Mouse (Mus musculus) hematopoietic stem cell, adult 5-6 weeks (primary cell): ENCODE measurements around the gene Nppa. TPM values are rescaled to one million over a fixed set of nuclear protein-coding genes. Genes with fewer than 3 reads are reported as not detected.
"Not testable (repeated sequence)": the region's sequence is repeated elsewhere in the genome, so short reads cannot be mapped to it uniquely, and the experiment has no call there.

ENCODE experiments used
- ATAC-seq, 2 experiments: fragments of 125-278 bp in 1 of 2; replicated peaks in 1 of 2; 2 replicates each; pipeline ENCODE4 v1.8.0; 2016 to 2017; ENCODE audit warnings: inconsistent platforms in 2 of 2, mild to moderate bottlenecking in 2 of 2, moderate number of reproducible peaks in 2 of 2, low read depth in 1 of 2, moderate TSS enrichment in 1 of 2; ENCODE audit not compliant: low FRiP score in 2 of 2, poor library complexity in 2 of 2, severe bottlenecking in 2 of 2, insufficient read depth in 1 of 2, low TSS enrichment in 1 of 2
- total RNA-seq: library from RNA; stranded (forward); fragments of 172-1452, 232-1000 nt; gene quantifications from 2 replicates; pipeline ENCODE4 v1.2.3, GENCODE M21; 2017

Nppa gene
- total RNA-seq, 1 experiment from 2014 or later, result not detected

GRCm38 (mm10) chr4:148040029-148040830, 39.7 kb downstream of the Nppa start:
- no peak for ATAC-seq

DNA sequence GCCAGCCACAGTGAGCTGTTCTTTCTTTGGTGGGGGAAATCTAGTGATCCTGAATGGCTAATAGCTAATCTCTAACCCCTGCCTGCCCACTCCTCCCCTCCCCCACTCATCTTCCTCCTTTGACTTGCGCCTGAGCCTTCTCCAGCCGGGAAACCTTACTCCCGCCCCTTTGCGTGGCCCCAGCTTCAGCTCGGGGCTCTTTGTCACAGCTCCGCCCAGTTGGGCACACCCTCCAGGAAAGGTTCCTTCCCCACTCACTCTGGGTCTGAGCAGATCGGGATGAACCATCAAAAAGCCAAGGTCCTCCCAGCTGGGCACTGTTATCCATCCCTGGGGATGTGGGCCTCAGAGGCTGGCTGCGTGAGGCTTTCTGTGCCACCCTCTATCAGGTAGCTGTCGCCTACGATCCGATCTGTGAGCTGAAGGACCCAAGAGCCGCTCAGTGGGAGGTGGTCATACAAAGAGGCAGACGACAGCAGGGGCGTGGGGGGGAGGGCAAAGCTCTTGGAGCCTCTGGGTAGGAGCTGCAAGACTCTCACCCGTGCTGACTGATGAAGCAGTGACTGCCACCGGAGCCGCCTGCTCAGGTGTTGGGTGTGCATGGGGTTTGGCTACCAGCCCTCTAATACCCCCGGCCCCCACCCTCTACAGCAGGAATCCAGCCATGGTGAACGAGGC, 40.5 kb downstream of the Nppa start:
- ATAC-seq, result peak; percentile 12; a peak in 2 of 4 replicates

DNA sequence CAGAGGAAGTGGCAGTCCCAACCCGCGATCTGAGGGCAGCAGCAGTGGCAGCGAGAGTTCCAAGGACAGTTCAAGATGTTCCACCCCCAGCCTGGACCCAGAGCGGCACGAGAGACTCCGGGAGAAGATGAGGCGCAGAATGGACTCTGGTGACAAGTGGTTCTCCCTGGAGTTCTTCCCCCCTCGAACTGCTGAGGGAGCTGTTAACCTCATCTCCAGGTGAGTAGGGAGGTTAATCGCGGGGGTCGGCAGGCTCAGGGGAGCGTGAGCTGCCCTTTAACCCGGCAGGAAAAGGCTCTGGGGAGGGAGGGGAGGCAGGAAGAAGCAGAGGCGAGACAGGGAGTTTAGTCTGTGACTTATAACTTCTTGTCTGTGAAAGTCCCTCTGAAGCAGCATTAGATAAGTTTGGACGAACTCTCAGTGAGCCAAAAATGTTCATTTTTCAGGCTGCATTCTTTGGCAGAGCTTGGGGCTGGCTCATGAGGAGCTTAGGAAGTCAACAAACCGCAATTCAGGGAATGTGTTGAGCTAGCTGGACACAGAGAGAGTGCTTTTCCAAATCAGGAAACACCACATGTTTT, 41.2 kb downstream of the Nppa start:
- no peak for ATAC-seq

DNA sequence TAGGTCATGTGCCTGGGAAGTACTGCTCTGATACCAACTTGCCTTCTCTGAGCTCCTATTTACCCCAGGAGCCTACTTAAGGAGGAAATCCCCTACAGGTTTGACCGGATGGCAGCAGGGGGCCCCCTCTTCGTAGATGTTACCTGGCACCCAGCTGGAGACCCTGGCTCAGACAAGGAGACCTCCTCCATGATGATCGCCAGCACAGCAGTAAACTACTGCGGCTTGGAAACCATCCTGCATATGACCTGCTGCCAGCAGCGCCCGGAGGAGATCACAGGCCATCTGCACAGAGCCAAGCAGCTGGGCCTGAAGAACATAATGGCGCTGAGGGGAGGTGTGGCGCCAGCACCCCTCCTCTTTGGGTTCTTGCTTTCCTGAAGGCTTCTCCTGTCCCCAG, 42.8 kb downstream of the Nppa start:
- not testable (repeated sequence) for ATAC-seq

GRCm38 (mm10) chr4:148044113-148044512, 43.6 kb downstream of the Nppa start:
- ATAC-seq, result no peak

- ATAC-seq, result peak; percentile 69 to 75
Observed at GRCm38 (mm10) chr4:148046450-148047031, 46.0 kb downstream of the Nppa start.

GRCm38 (mm10) chr4:148050396-148050914, 49.9 kb downstream of the Nppa start:
- not testable (repeated sequence) for ATAC-seq

DNA sequence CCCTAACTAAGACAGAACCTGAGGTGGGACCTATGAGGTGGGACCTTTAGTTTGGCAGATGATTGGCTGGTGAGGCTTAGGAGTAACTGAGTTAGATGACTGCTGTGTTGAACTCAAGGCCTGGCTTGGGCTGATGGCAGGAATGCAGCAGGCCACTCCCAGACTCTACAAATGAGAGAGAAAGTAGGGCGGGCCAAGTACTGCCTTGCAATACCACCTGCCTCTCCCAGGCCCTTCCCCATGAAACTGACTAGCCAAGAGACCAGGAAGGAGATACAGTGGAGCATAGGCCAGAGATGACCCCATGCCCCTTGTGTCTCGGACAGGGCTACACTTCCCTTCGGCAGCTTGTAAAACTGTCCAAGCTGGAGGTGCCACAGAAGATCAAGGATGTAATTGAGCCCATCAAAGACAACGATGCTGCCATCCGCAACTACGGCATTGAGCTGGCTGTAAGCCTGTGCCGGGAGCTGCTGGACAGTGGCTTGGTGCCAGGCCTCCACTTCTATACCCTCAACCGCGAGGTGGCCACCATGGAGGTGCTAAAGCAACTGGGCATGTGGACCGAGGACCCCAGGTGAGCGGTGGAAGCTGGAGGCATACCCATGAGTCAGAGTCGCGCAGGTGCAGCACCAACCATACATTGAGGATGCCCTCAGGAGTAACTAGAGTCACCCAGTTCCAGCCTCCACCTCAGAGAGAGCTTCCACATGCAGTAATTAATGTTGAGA, 50.7 kb downstream of the Nppa start:
- no peak for ATAC-seq

Other genes starting within 250 kb of the Nppa start
- 42.7 and 60.9 TPM in 2 replicates for gene Zfp984, start 190.9 kb upstream of the Nppa start, total RNA-seq
- 12.8 and 16.1 TPM in 2 replicates for gene Zfp933, start 152.4 kb upstream of the Nppa start, total RNA-seq
- gene Miip, start 131.9 kb upstream of the Nppa start, total RNA-seq, result 29.5 and 39.4 TPM in 2 replicates
- gene Fv1, start 131.7 kb upstream of the Nppa start, total RNA-seq, result 18.2 and 19.9 TPM in 2 replicates
- gene Mfn2, start 96.0 kb upstream of the Nppa start, total RNA-seq, result 27.5 and 29.5 TPM in 2 replicates
- gene Plod1, start 64.0 kb upstream of the Nppa start, total RNA-seq, result 10.5 and 11.4 TPM in 2 replicates
- 25.0 and 31.0 TPM in 2 replicates for gene 2510039O18Rik, start 59.8 kb upstream of the Nppa start, total RNA-seq
- not detected in 2 replicates for gene Nppb, start 14.9 kb upstream of the Nppa start, total RNA-seq
- 4.3 TPM in 2 replicates for gene Clcn6, start 38.1 kb downstream of the Nppa start, total RNA-seq
- 4.1 and 11.3 TPM in 2 replicates for gene Mthfr, start 38.4 kb downstream of the Nppa start, total RNA-seq
- 42.2 and 44.9 TPM in 2 replicates for gene Agtrap, start 87.3 kb downstream of the Nppa start, total RNA-seq
- 4.1 and 10.3 TPM in 2 replicates for gene Mad2l2, start 129.7 kb downstream of the Nppa start, total RNA-seq
- not detected in 2 replicates for gene Draxin, start 130.0 kb downstream of the Nppa start, total RNA-seq
- gene Fbxo6, start 151.4 kb downstream of the Nppa start, total RNA-seq, result 6.2 and 13.1 TPM in 2 replicates
- gene Fbxo44, start 159.8 kb downstream of the Nppa start, total RNA-seq, result 3.9 and 4.1 TPM in 2 replicates
- not detected in 2 replicates for gene Fbxo2, start 159.9 kb downstream of the Nppa start, total RNA-seq